Mouse (Mus musculus) CH12.LX (cell line): ENCODE results near the gene Nr2c2ap. TPM values are rescaled to one million over a fixed set of nuclear protein-coding genes. Genes with fewer than 3 reads are reported as not detected.

Experiments
- DNase-seq: peaks from one replicate; pipeline ENCODE4 v3.0.0-alpha.2; 2013; ENCODE audit errors: extremely low read depth
- H3K27ac ChIP-seq: 2 replicates; pipeline ENCODE4 v1.5.1; 2012; ENCODE audit warnings: low read depth, mild to moderate bottlenecking, control low read depth, moderate library complexity; ENCODE audit not compliant: insufficient read depth
- H3K27me3 ChIP-seq: replicated peaks from 2 replicates; pipeline ENCODE3; 2012; ENCODE audit warnings: inconsistent platforms
- H3K36me3 ChIP-seq, 2 experiments: replicated peaks in 1 of 2; 2 replicates each; pipeline versions ENCODE3 to v1.6.1; 2012; ENCODE audit warnings: inconsistent platforms in 1 of 2, low read length in 1 of 2, mild to moderate bottlenecking in 1 of 2, mixed read lengths in 1 of 2, moderate library complexity in 1 of 2; ENCODE audit not compliant: control insufficient read depth in 1 of 2, insufficient read depth in 1 of 2
- H3K4me1 ChIP-seq, 2 experiments: 2 replicates each; pipeline ENCODE4 v1.6.1; 2012; ENCODE audit warnings: inconsistent platforms in 1 of 2, moderate library complexity in 1 of 2; ENCODE audit not compliant: insufficient read depth in 2 of 2, control insufficient read depth in 1 of 2
- H3K4me2 ChIP-seq: 2 replicates; pipeline ENCODE4 v1.6.1; 2012; ENCODE audit warnings: low read depth, mild to moderate bottlenecking, control low read depth; ENCODE audit not compliant: poor library complexity, insufficient read depth, severe bottlenecking
- H3K4me3 ChIP-seq, 3 experiments: fragments of 150-350 bp in 1 of 3; sonication (generic) in 1 of 3; replicated peaks in 1 of 3; 2 replicates each; pipeline versions ENCODE3 to v1.5.1; 2011 to 2012; ENCODE audit warnings: low read depth in 2 of 3, low read length in 2 of 3, mild to moderate bottlenecking in 2 of 3, moderate library complexity in 2 of 3, control low read depth in 1 of 3, improper control_type of control experiment in 1 of 3, inconsistent platforms in 1 of 3, mixed read lengths in 1 of 3; ENCODE audit not compliant: poor library complexity in 1 of 3
- H3K79me2 ChIP-seq: replicated peaks from 2 replicates; pipeline ENCODE4 v1.6.1; 2012; ENCODE audit warnings: mild to moderate bottlenecking, moderate library complexity; ENCODE audit not compliant: control insufficient read depth, poor library complexity, insufficient read depth, severe bottlenecking; ENCODE audit errors: extremely low read depth
- H3K9ac ChIP-seq: 2 replicates; pipeline ENCODE4 v1.6.1; 2012; ENCODE audit warnings: low read depth, mild to moderate bottlenecking, control low read depth, moderate library complexity; ENCODE audit not compliant: insufficient read depth
- H3K9me3 ChIP-seq: replicated peaks from 2 replicates; pipeline ENCODE3; 2012; ENCODE audit warnings: low read length, inconsistent platforms, mixed read lengths
- BHLHE40 ChIP-seq: IDR thresholded peaks from 2 replicates; pipeline ENCODE4 v1.6.1; 2011; ENCODE audit warnings: mild to moderate bottlenecking, low read depth, low read length, improper control_type of control experiment
- CHD1 ChIP-seq: IDR thresholded peaks from 2 replicates; pipeline ENCODE4 v1.6.1; 2012; ENCODE audit warnings: low read depth, low read length, improper control_type of control experiment, inconsistent platforms
- CTCF ChIP-seq, 2 experiments: IDR thresholded peaks in 1 of 2; conservative IDR thresholded peaks in 1 of 2; 2 replicates each; pipeline ENCODE4 v1.5.1; 2011 to 2012; ENCODE audit warnings: low read depth in 2 of 2, low read length in 2 of 2, improper control_type of control experiment in 1 of 2, inconsistent platforms in 1 of 2, mild to moderate bottlenecking in 1 of 2, moderate library complexity in 1 of 2
- EP300 ChIP-seq: IDR thresholded peaks from 2 replicates; pipeline ENCODE4 v1.6.1; 2011; ENCODE audit warnings: low read length, improper control_type of control experiment
- ETS1 ChIP-seq: conservative IDR thresholded peaks from 2 replicates; pipeline ENCODE4 v1.6.1; 2012; ENCODE audit warnings: low read depth, mild to moderate bottlenecking, inconsistent platforms, low read length, improper control_type of control experiment, moderate library complexity
- GABPA ChIP-seq: IDR thresholded peaks from 2 replicates; pipeline ENCODE4 v1.6.1; 2012; ENCODE audit warnings: low read depth, low read length, improper control_type of control experiment, inconsistent platforms; ENCODE audit not compliant: insufficient replicate concordance
- HCFC1 ChIP-seq: IDR thresholded peaks from 2 replicates; pipeline ENCODE4 v1.6.1; 2012; ENCODE audit warnings: low read depth, mild to moderate bottlenecking, inconsistent platforms, low read length, improper control_type of control experiment
- JUND ChIP-seq: conservative IDR thresholded peaks from 2 replicates; pipeline ENCODE4 v1.6.1; 2011; ENCODE audit warnings: low read depth, low read length, improper control_type of control experiment
- MAFK ChIP-seq: IDR thresholded peaks from 2 replicates; pipeline ENCODE4 v1.6.1; 2011; ENCODE audit warnings: low read length, improper control_type of control experiment; ENCODE audit not compliant: insufficient replicate concordance
- MAX ChIP-seq: IDR thresholded peaks from 2 replicates; pipeline ENCODE4 v1.6.1; 2011; ENCODE audit warnings: low read length, improper control_type of control experiment
- MAZ ChIP-seq: IDR thresholded peaks from 2 replicates; pipeline ENCODE4 v1.6.1; 2012; ENCODE audit warnings: low read depth, mild to moderate bottlenecking, inconsistent platforms, low read length, improper control_type of control experiment, moderate library complexity
- MEF2A ChIP-seq: IDR thresholded peaks from 2 replicates; pipeline ENCODE4 v1.6.1; 2014; ENCODE audit warnings: low read depth, mild to moderate bottlenecking, inconsistent platforms, low read length, improper control_type of control experiment, borderline replicate concordance
- NRF1 ChIP-seq: IDR thresholded peaks from 2 replicates; pipeline ENCODE4 v1.6.1; 2014; ENCODE audit warnings: low read depth, mild to moderate bottlenecking, inconsistent platforms, low read length, improper control_type of control experiment, moderate library complexity
- PAX5 ChIP-seq: IDR thresholded peaks from 2 replicates; pipeline ENCODE4 v1.6.1; 2012; ENCODE audit warnings: low read length, inconsistent platforms, mixed read lengths
- POLR2AphosphoS2 ChIP-seq: IDR thresholded peaks from 2 replicates; pipeline ENCODE4 v1.6.1; 2011; ENCODE audit warnings: low read depth, low read length, improper control_type of control experiment
- SIN3A ChIP-seq: IDR thresholded peaks from 2 replicates; pipeline ENCODE4 v1.6.1; 2012; ENCODE audit warnings: low read length, improper control_type of control experiment, inconsistent platforms
- TBP ChIP-seq: conservative IDR thresholded peaks from 2 replicates; pipeline ENCODE4 v1.6.1; 2011; ENCODE audit warnings: low read depth, low read length, improper control_type of control experiment
- UBTF ChIP-seq: IDR thresholded peaks from 2 replicates; pipeline ENCODE4 v1.6.1; 2012; ENCODE audit warnings: low read depth, mild to moderate bottlenecking, inconsistent platforms, low read length, improper control_type of control experiment, moderate library complexity
- USF1 ChIP-seq: IDR thresholded peaks from 2 replicates; pipeline ENCODE4 v1.6.1; 2014; ENCODE audit warnings: low read depth, mild to moderate bottlenecking, inconsistent platforms, low read length, improper control_type of control experiment
- USF2 ChIP-seq: conservative IDR thresholded peaks from 2 replicates; pipeline ENCODE4 v1.6.1; 2011; ENCODE audit warnings: low read depth, low read length, improper control_type of control experiment
- ZKSCAN1 ChIP-seq: IDR thresholded peaks from 2 replicates; pipeline ENCODE4 v1.6.1; 2012; ENCODE audit warnings: low read depth, inconsistent platforms, low read length, improper control_type of control experiment, borderline replicate concordance
- dilution Hi-C: fragments of 300-500 bp; cut with MboI; formaldehyde crosslinking; loops from 2 replicates; pipeline ENCODE4 v1.14.3; 2020; ENCODE audit warnings: low sequenced_read_pairs; ENCODE audit not compliant: extremely low pct_unique_long_range_greater_than_20kb, extremely low pct_ligation_motif_present
- in situ Hi-C: fragments of 300-500 bp; cut with MboI; formaldehyde crosslinking; loops from 3 replicates; pipeline ENCODE4 v1.14.3; 2019; ENCODE audit warnings: low sequenced_read_pairs, low pct_ligation_motif_present, low pct_unique_long_range_greater_than_20kb, mixed read lengths
- polyA plus RNA-seq: library from polyadenylated mRNA; unstranded; fragments of >175 nt; gene quantifications from 2 replicates; pipeline ENCODE4 v1.2.1, GENCODE M21; 2012; ENCODE audit warnings: low read depth; ENCODE audit not compliant: insufficient read length
- total RNA-seq, 2 experiments: library from RNA; depleted of rRNA; stranded (reverse); fragments of 300-350 nt in 1 of 2; fragments of >200 nt in 1 of 2; gene quantifications; 2 replicates each; pipeline ENCODE4 v1.2.3; 2012 to 2014

Nr2c2ap gene
- total and polyA plus RNA-seq, 3 experiments = 16.4 to 61.3 (median 22.7) TPM

GRCm38 (mm10) chr8:70134931-70135330, 3.8 kb downstream of the Nr2c2ap start:
- no peak overlapping the region for H3K27ac ChIP-seq
- peaks cover 13 to 52% of the 10 kb centered on the region in 2 experiments for H3K4me1 ChIP-seq
- H3K4me3 ChIP-seq = no peak overlapping the region
- in situ Hi-C loops = loop anchor here (5.0 kb wide), 1 partner anchor 32 kb away; no protein-coding TSS in a partner anchor
- peaks cover 40 to 56% of the 10 kb centered on the region in 2 experiments for H3K36me3 ChIP-seq
- H3K9ac ChIP-seq = no peak overlapping the region
- H3K4me2 ChIP-seq = no peak overlapping the region
- TF ChIP-seq SIN3A = no peak
- no peak for TF ChIP-seq ZKSCAN1
- TF ChIP-seq USF1 = no peak
- no peak for TF ChIP-seq NRF1
- no peak for TF ChIP-seq MEF2A
- no peak for TF ChIP-seq HCFC1
- TF ChIP-seq CHD1 = no peak
- TF ChIP-seq MAX = no peak
- no peak for TF ChIP-seq GABPA
- TF ChIP-seq BHLHE40 = no peak
- no peak for TF ChIP-seq JUND
- TF ChIP-seq UBTF = no peak
- H3K79me2 ChIP-seq = peaks cover 29% of the 10 kb centered on the region
- dilution Hi-C loops = no loop called here
- no peaks in the 10 kb centered on the region for H3K27me3 ChIP-seq
- no peaks in the 10 kb centered on the region for H3K9me3 ChIP-seq
- no peak for DNase-seq

- dilution Hi-C loops (no loop called here), in situ Hi-C loops (no loop called here)
- TF ChIP-seq HCFC1 = no peak
- TF ChIP-seq, all 38 proteins: peak for 0
- no peak for DNase-seq
- no peak overlapping the region for H3K9ac ChIP-seq
- no peak overlapping the region for H3K4me2 ChIP-seq
- H3K4me3 ChIP-seq = no peak overlapping the region
- H3K9me3 ChIP-seq = no peaks in the 10 kb centered on the region
- peaks cover 40 to 54% of the 10 kb centered on the region in 2 experiments for H3K36me3 ChIP-seq
- peaks cover 38% of the 10 kb centered on the region for H3K79me2 ChIP-seq
- H3K27me3 ChIP-seq = no peaks in the 10 kb centered on the region
- H3K4me1 ChIP-seq = peaks cover 18 to 49% of the 10 kb centered on the region in 2 experiments
- no peak overlapping the region for H3K27ac ChIP-seq
Observed at GRCm38 (mm10) chr8:70136591-70136990, 5.5 kb downstream of the Nr2c2ap start.

- in situ Hi-C loops = no loop called here
- H3K4me3 ChIP-seq = peak overlapping the region; percentile 79 to 81 (median 79)
- peaks cover 20 to 49% of the 10 kb centered on the region in 2 experiments for H3K4me1 ChIP-seq
- peaks cover 28% of the 10 kb centered on the region for H3K79me2 ChIP-seq
- H3K4me2 ChIP-seq = peak overlapping the region; percentile 93
- TF ChIP-seq PAX5 (no peak), ETS1 (no peak), CTCF (conservative IDR thresholded peaks at IDR 0.05 in 1 of 2, IDR thresholded peaks at IDR 0.05 in 1 of 2; ENCODE audit: low read depth in 2 of 2, low read length in 2 of 2) (no peak), POLR2AphosphoS2 (no peak), NRF1 (no peak), BHLHE40 (no peak), ZKSCAN1 (no peak), USF2 (no peak), MAFK (no peak), EP300 (no peak), TBP (no peak), UBTF (no peak), MAZ (no peak), JUND (no peak), SIN3A (no peak)
- peaks cover 50 to 55% of the 10 kb centered on the region in 2 experiments for H3K36me3 ChIP-seq
- peak overlapping the region; percentile 91 for H3K9ac ChIP-seq
- DNase-seq = no peak
- H3K27ac ChIP-seq = no peak overlapping the region
- dilution Hi-C loops = no loop called here
- H3K27me3 ChIP-seq = no peaks in the 10 kb centered on the region
- H3K9me3 ChIP-seq = no peaks in the 10 kb centered on the region
Observed at GRCm38 (mm10) chr8:70137890-70138289, 6.8 kb downstream of the Nr2c2ap start.
